In genomic region chr1:175254724-175255123, GRCm38 (mm10) we compare ENCODE assay signal across 23 mouse cellular contexts.
A peak's percentile ranks its signal among the peaks of the same experiment; 100 is the strongest.
DNase-seq lines count a peak whose midpoint lies in the region; ATAC-seq and TF ChIP-seq lines count a peak whose summit lies in the region.
"Had no signal": no experiment of that assay in that cellular context is flagged by ENCODE, and none has a peak within 500 bp of the region (broad histone marks: within the 10 kb centered on the region; RNA-seq: fewer than 3 reads in every experiment).

No protein-coding gene starts in this region.

- no peak overlapping the region for H3K4me3 ChIP-seq in forebrain, embryonic 15.5 days
- no peak overlapping the region for H3K4me3 ChIP-seq in forebrain, embryonic 10.5 days
- H3K4me3 ChIP-seq in hindbrain, postnatal 0 days (ENCODE audit: low read length) = no peak overlapping the region
- H3K4me3 ChIP-seq in hindbrain, embryonic 12.5 days = no peak overlapping the region
- H3K4me3 ChIP-seq in midbrain, postnatal 0 days (ENCODE audit: low read depth, low read length) = no peak overlapping the region
- H3K4me3 ChIP-seq in midbrain, embryonic 10.5 days = no peak overlapping the region
- no peak overlapping the region for H3K4me3 ChIP-seq in forebrain, embryonic 16.5 days (replicated peaks; ENCODE audit: low read length)
- no peak overlapping the region for H3K4me3 ChIP-seq in intestine, embryonic 15.5 days (replicated peaks)
- H3K4me3 ChIP-seq: heart, embryonic 10.5 days; midbrain, embryonic 12.5 days; myocyte; stomach, embryonic 15.5 days had no signal

- DNase-seq in forebrain, embryonic 10.5 days (ENCODE audit: extremely low spot score, low spot score) = no peak
- DNase-seq in hindbrain, postnatal 0 days (ENCODE audit: low spot score) = peak; percentile 42
- DNase-seq in midbrain, postnatal 0 days (ENCODE audit: low spot score) = peak; percentile 32
- DNase-seq in midbrain, embryonic 10.5 days (ENCODE audit: low spot score) = no peak
- DNase-seq: adrenal gland, postnatal 25 days; cerebellum, adult 11 months; cerebellum, adult 9-11 months; heart, postnatal 14 days; right cerebral cortex, adult 18-20 months; right cerebral cortex, postnatal 4 days; thymus, adult 18-20 months; thymus, postnatal 36 days had no signal

- H3K4me2 ChIP-seq in forebrain, embryonic 15.5 days (replicated peaks) = no peak overlapping the region
- H3K4me2 ChIP-seq in hindbrain, postnatal 0 days (ENCODE audit: low read depth, low read length) = no peak overlapping the region
- H3K4me2 ChIP-seq in hindbrain, embryonic 12.5 days (replicated peaks) = no peak overlapping the region
- H3K4me2 ChIP-seq in midbrain, postnatal 0 days (ENCODE audit: low read depth, low read length, poor library complexity, severe bottlenecking) = no peak overlapping the region
- H3K4me2 ChIP-seq in forebrain, embryonic 16.5 days (ENCODE audit: low read length) = no peak overlapping the region
- H3K4me2 ChIP-seq in intestine, embryonic 15.5 days (replicated peaks) = no peak overlapping the region
- H3K4me2 ChIP-seq: midbrain, embryonic 12.5 days; stomach, embryonic 15.5 days had no signal

- ATAC-seq in forebrain, embryonic 15.5 days (replicated peaks) = peak; percentile 77
- 0 out of 2 replicates have a peak, but pooled peaks have one; percentile 38 for ATAC-seq in hindbrain, postnatal 0 days
- ATAC-seq in hindbrain, embryonic 12.5 days (ENCODE audit: low FRiP score) = no peak
- ATAC-seq in midbrain, postnatal 0 days (ENCODE audit: low FRiP score) = no peak
- peak; percentile 74 for ATAC-seq in forebrain, embryonic 16.5 days
- ATAC-seq in intestine, embryonic 15.5 days = no peak; the same call in 1 of the 2 replicates
- ATAC-seq: intestine, postnatal 0 days; lung, postnatal 0 days had no signal

- no peak overlapping the region for H3K9ac ChIP-seq in forebrain, embryonic 15.5 days (replicated peaks)
- no peak overlapping the region for H3K9ac ChIP-seq in hindbrain, postnatal 0 days (replicated peaks; ENCODE audit: low read length)
- no peak overlapping the region for H3K9ac ChIP-seq in hindbrain, embryonic 12.5 days
- H3K9ac ChIP-seq in midbrain, postnatal 0 days (replicated peaks; ENCODE audit: low read length, poor library complexity, severe bottlenecking) = no peak overlapping the region
- no peak overlapping the region for H3K9ac ChIP-seq in forebrain, embryonic 16.5 days (replicated peaks; ENCODE audit: low read depth, low read length)
- no peak overlapping the region for H3K9ac ChIP-seq in intestine, embryonic 15.5 days
- H3K9ac ChIP-seq: midbrain, embryonic 12.5 days; stomach, embryonic 15.5 days had no signal

- no peaks in the 10 kb centered on the region for H3K27me3 ChIP-seq in forebrain, embryonic 15.5 days
- no peaks in the 10 kb centered on the region for H3K27me3 ChIP-seq in forebrain, embryonic 10.5 days (ENCODE audit: poor library complexity, severe bottlenecking)
- H3K27me3 ChIP-seq in hindbrain, postnatal 0 days (ENCODE audit: insufficient read depth, low read length) = no peaks in the 10 kb centered on the region
- H3K27me3 ChIP-seq in hindbrain, embryonic 12.5 days = no peaks in the 10 kb centered on the region
- no peaks in the 10 kb centered on the region for H3K27me3 ChIP-seq in midbrain, postnatal 0 days (ENCODE audit: insufficient read depth, low read length)
- no peaks in the 10 kb centered on the region for H3K27me3 ChIP-seq in midbrain, embryonic 10.5 days (ENCODE audit: low read depth, poor library complexity, severe bottlenecking)
- no peaks in the 10 kb centered on the region for H3K27me3 ChIP-seq in forebrain, embryonic 16.5 days (replicated peaks; ENCODE audit: control insufficient read depth, insufficient read depth, low read length)
- no peaks in the 10 kb centered on the region for H3K27me3 ChIP-seq in intestine, embryonic 15.5 days (replicated peaks)
- H3K27me3 ChIP-seq: midbrain, embryonic 12.5 days; stomach, embryonic 15.5 days had no signal

- 24% methylated on average over 3 of the region's 3 CpGs for WGBS in forebrain, embryonic 15.5 days
- 73% methylated on average over 3 of the region's 3 CpGs for WGBS in forebrain, embryonic 10.5 days
- WGBS in hindbrain, postnatal 0 days = 36% methylated on average over 3 of the region's 3 CpGs
- WGBS in hindbrain, embryonic 12.5 days = 73% methylated on average over 3 of the region's 3 CpGs
- 44% methylated on average over 3 of the region's 3 CpGs for WGBS in midbrain, postnatal 0 days
- WGBS in midbrain, embryonic 10.5 days = 73% methylated on average over 3 of the region's 3 CpGs
- WGBS in forebrain, embryonic 16.5 days = 33% methylated on average over 3 of the region's 3 CpGs
- WGBS in intestine, embryonic 15.5 days = 37% methylated on average over 3 of the region's 3 CpGs

- TF ChIP-seq CTCF in hindbrain, postnatal 0 days (IDR thresholded peaks at IDR 0.05; ENCODE audit: low read depth) = no peak
- no peak for TF ChIP-seq CTCF in midbrain, postnatal 0 days (IDR thresholded peaks at IDR 0.05)

- no peaks in the 10 kb centered on the region for H3K36me3 ChIP-seq in forebrain, embryonic 15.5 days
- no peaks in the 10 kb centered on the region for H3K36me3 ChIP-seq in forebrain, embryonic 10.5 days (replicated peaks)
- H3K36me3 ChIP-seq in hindbrain, postnatal 0 days (ENCODE audit: insufficient read depth, low read length) = no peaks in the 10 kb centered on the region
- no peaks in the 10 kb centered on the region for H3K36me3 ChIP-seq in hindbrain, embryonic 12.5 days
- H3K36me3 ChIP-seq in midbrain, postnatal 0 days (ENCODE audit: insufficient read depth, low read length) = no peaks in the 10 kb centered on the region
- no peaks in the 10 kb centered on the region for H3K36me3 ChIP-seq in midbrain, embryonic 10.5 days
- H3K36me3 ChIP-seq in forebrain, embryonic 16.5 days (ENCODE audit: control insufficient read depth, insufficient read depth) = no peaks in the 10 kb centered on the region
- H3K36me3 ChIP-seq in intestine, embryonic 15.5 days = no peaks in the 10 kb centered on the region
- H3K36me3 ChIP-seq: heart, embryonic 10.5 days; midbrain, embryonic 12.5 days; stomach, embryonic 15.5 days had no signal

- H3K4me1 ChIP-seq in forebrain, embryonic 15.5 days = peaks cover 9% of the 10 kb centered on the region
- no peaks in the 10 kb centered on the region for H3K4me1 ChIP-seq in forebrain, embryonic 10.5 days
- no peaks in the 10 kb centered on the region for H3K4me1 ChIP-seq in hindbrain, postnatal 0 days (ENCODE audit: insufficient read depth, low read length)
- no peaks in the 10 kb centered on the region for H3K4me1 ChIP-seq in hindbrain, embryonic 12.5 days
- H3K4me1 ChIP-seq in midbrain, postnatal 0 days (ENCODE audit: insufficient read depth, low read length) = no peaks in the 10 kb centered on the region
- no peaks in the 10 kb centered on the region for H3K4me1 ChIP-seq in midbrain, embryonic 10.5 days
- H3K4me1 ChIP-seq in forebrain, embryonic 16.5 days (replicated peaks; ENCODE audit: control insufficient read depth, insufficient read depth, low read length) = peaks cover 3% of the 10 kb centered on the region
- no peaks in the 10 kb centered on the region for H3K4me1 ChIP-seq in intestine, embryonic 15.5 days (replicated peaks)
- H3K4me1 ChIP-seq: heart, embryonic 10.5 days; midbrain, embryonic 12.5 days; stomach, embryonic 15.5 days had no signal

- H3K27ac ChIP-seq in forebrain, embryonic 15.5 days (replicated peaks) = peak overlapping the region; percentile 37; the same call in 1 of the 2 replicates
- H3K27ac ChIP-seq in forebrain, embryonic 10.5 days = no peak overlapping the region
- no peak overlapping the region for H3K27ac ChIP-seq in hindbrain, postnatal 0 days
- no peak overlapping the region for H3K27ac ChIP-seq in hindbrain, embryonic 12.5 days
- 0 out of 2 replicates have a peak overlapping the region, but pooled peaks have one; percentile 2 for H3K27ac ChIP-seq in midbrain, postnatal 0 days (ENCODE audit: low read depth, low read length)
- H3K27ac ChIP-seq in midbrain, embryonic 10.5 days (replicated peaks) = no peak overlapping the region
- H3K27ac ChIP-seq in forebrain, embryonic 16.5 days (ENCODE audit: low read length) = no peak overlapping the region
- H3K27ac ChIP-seq in intestine, embryonic 15.5 days = no peak overlapping the region
- H3K27ac ChIP-seq: heart, embryonic 10.5 days; kidney, postnatal 0 days; midbrain, embryonic 12.5 days; stomach, embryonic 15.5 days had no signal

- H3K9me3 ChIP-seq in forebrain, embryonic 15.5 days = no peaks in the 10 kb centered on the region
- H3K9me3 ChIP-seq in forebrain, embryonic 10.5 days = no peaks in the 10 kb centered on the region
- H3K9me3 ChIP-seq in hindbrain, postnatal 0 days (ENCODE audit: low read length) = no peaks in the 10 kb centered on the region
- no peaks in the 10 kb centered on the region for H3K9me3 ChIP-seq in hindbrain, embryonic 12.5 days (replicated peaks)
- no peaks in the 10 kb centered on the region for H3K9me3 ChIP-seq in midbrain, postnatal 0 days (ENCODE audit: low read length)
- no peaks in the 10 kb centered on the region for H3K9me3 ChIP-seq in midbrain, embryonic 10.5 days (replicated peaks)
- H3K9me3 ChIP-seq in forebrain, embryonic 16.5 days (ENCODE audit: control insufficient read depth, low read length) = no peaks in the 10 kb centered on the region
- no peaks in the 10 kb centered on the region for H3K9me3 ChIP-seq in intestine, embryonic 15.5 days
- H3K9me3 ChIP-seq: heart, embryonic 10.5 days; midbrain, embryonic 12.5 days; stomach, embryonic 15.5 days had no signal

Comparison
In these comparisons a context has a peak if more than half of its experiments do, and no peak if none do; other contexts are left out.
1. ATAC-seq: peak in forebrain, embryonic 15.5 days (single experiment), hindbrain, postnatal 0 days (single experiment) and forebrain, embryonic 16.5 days (single experiment); none in hindbrain, embryonic 12.5 days (single experiment), midbrain, postnatal 0 days (single experiment) and intestine, embryonic 15.5 days (single experiment).
2. H3K27ac ChIP-seq: peak in forebrain, embryonic 15.5 days (single experiment) and midbrain, postnatal 0 days (single experiment); none in forebrain, embryonic 10.5 days (single experiment), hindbrain, postnatal 0 days (single experiment), hindbrain, embryonic 12.5 days (single experiment), midbrain, embryonic 10.5 days (single experiment), forebrain, embryonic 16.5 days (single experiment) and intestine, embryonic 15.5 days (single experiment).
3. DNase-seq: peak in hindbrain, postnatal 0 days (single experiment) and midbrain, postnatal 0 days (single experiment); none in forebrain, embryonic 10.5 days (single experiment) and midbrain, embryonic 10.5 days (single experiment).